Mouse (Mus musculus) G1E (cell line): ENCODE measurements at regions not wholly inside any gene's neighbourhood (a gene's known extent, or its start where the extent isn't known, plus 50 kb on each side); places are given as distances from the start of the nearest gene placed in this dataset.

ENCODE experiments used
- CTCF ChIP-seq: IDR thresholded peaks from 2 replicates; pipeline ENCODE4 v1.5.1; 2012; ENCODE audit warnings: low read depth, low read length, inconsistent platforms, mixed read lengths
- GATA1 ChIP-seq: IDR thresholded peaks from 2 replicates; pipeline ENCODE4 v1.6.1; 2012; ENCODE audit warnings: borderline replicate concordance, low read length, inconsistent platforms, mixed read lengths
- POLR2AphosphoS5 ChIP-seq: IDR thresholded peaks from 2 replicates; pipeline ENCODE4 v1.6.1; 2012; ENCODE audit warnings: low read depth, low read length, inconsistent platforms; ENCODE audit not compliant: insufficient replicate concordance
- TAL1 ChIP-seq: conservative IDR thresholded peaks from 2 replicates; pipeline ENCODE4 v1.6.1; 2012; ENCODE audit warnings: low read depth, low read length, inconsistent platforms, mixed read lengths

DNA sequence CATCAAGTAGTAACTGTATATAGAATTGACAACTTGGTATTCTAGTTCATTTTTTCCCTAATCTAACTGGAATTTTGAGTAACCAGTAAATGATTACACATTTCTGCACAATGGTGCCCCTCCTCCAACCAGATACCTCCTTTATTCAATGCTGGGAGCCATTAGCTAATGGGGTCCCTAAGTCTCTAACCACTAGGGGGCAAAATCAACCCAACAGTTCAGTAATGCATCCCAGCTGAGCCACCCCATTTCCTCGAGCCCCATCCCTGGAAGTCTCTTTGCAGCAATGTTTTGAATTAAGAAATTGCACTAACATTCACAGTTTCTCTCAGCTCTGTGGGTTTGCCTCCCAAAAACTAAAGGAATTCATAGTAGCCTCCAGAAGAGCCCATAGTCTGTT is 774.9 kb downstream of the 5730522E02Rik start:
- TF ChIP-seq CTCF = no peak
- TF ChIP-seq TAL1 = no peak
- TF ChIP-seq POLR2AphosphoS5 = no peak
- TF ChIP-seq GATA1 = no peak
